Comparison of ENCODE assay signal across 9 mouse cellular contexts in genomic region chr1:122439358-122439757, GRCm38 (mm10).
DNase-seq lines count a peak whose midpoint lies in the region; ATAC-seq and TF ChIP-seq lines count a peak whose summit lies in the region.
"Had no signal": no experiment of that assay in that cellular context is flagged by ENCODE, and none has a peak within 500 bp of the region (broad histone marks: within the 10 kb centered on the region; RNA-seq: fewer than 3 reads in every experiment).

No protein-coding gene starts in this region.

- no peak for TF ChIP-seq POLR2A in cortical plate, adult 2 months (IDR thresholded peaks at IDR 0.05; ENCODE audit: extremely low read depth, insufficient read depth, low read length)

- no peaks in the 10 kb centered on the region for H3K36me3 ChIP-seq in hindbrain, embryonic 10.5 days
- H3K36me3 ChIP-seq in hindbrain, embryonic 13.5 days, result no peaks in the 10 kb centered on the region
- H3K36me3 ChIP-seq in neural tube, embryonic 15.5 days, result no peaks in the 10 kb centered on the region
- H3K36me3 ChIP-seq: midbrain, embryonic 12.5 days had no signal

- 75% methylated on average over 3 of the region's 3 CpGs for WGBS in hindbrain, embryonic 10.5 days
- 72% methylated on average over 3 of the region's 3 CpGs for WGBS in hindbrain, embryonic 13.5 days
- 74% methylated on average over 3 of the region's 3 CpGs for WGBS in neural tube, embryonic 15.5 days

- TF ChIP-seq CTCF in cortical plate, adult 2 months (IDR thresholded peaks at IDR 0.05; ENCODE audit: extremely low read depth, insufficient read depth, low read length), result peak; percentile 43

- peak; percentile 15 for DNase-seq in hindbrain, embryonic 10.5 days (ENCODE audit: low spot score)
- peak; percentile 17 for DNase-seq in neural tube, embryonic 10.5 days (ENCODE audit: extremely low spot score, low spot score)
- no peak for DNase-seq in right cerebral cortex, postnatal 25 days
- DNase-seq in left cerebral cortex, adult 11 months (ENCODE audit: low spot score), result no peak

- no peak for ATAC-seq in hindbrain, embryonic 13.5 days (ENCODE audit: low FRiP score)
- no peak for ATAC-seq in neural tube, embryonic 15.5 days (ENCODE audit: low FRiP score)
- ATAC-seq in CD4-positive, CD25-positive, alpha-beta regulatory T cell, adult 4 months, result no peak

- H3K27ac ChIP-seq in hindbrain, embryonic 10.5 days, result no peak overlapping the region
- no peak overlapping the region for H3K27ac ChIP-seq in hindbrain, embryonic 13.5 days
- no peak overlapping the region for H3K27ac ChIP-seq in neural tube, embryonic 15.5 days (replicated peaks)
- H3K27ac ChIP-seq in cortical plate, adult 2 months (ENCODE audit: insufficient read depth, low read length), result no peak overlapping the region
- H3K27ac ChIP-seq: midbrain, embryonic 12.5 days had no signal

- H3K4me2 ChIP-seq in hindbrain, embryonic 13.5 days, result no peak overlapping the region
- no peak overlapping the region for H3K4me2 ChIP-seq in neural tube, embryonic 15.5 days
- H3K4me2 ChIP-seq: midbrain, embryonic 12.5 days had no signal

- H3K9ac ChIP-seq in hindbrain, embryonic 13.5 days, result no peak overlapping the region
- no peak overlapping the region for H3K9ac ChIP-seq in neural tube, embryonic 15.5 days (replicated peaks)
- H3K9ac ChIP-seq: midbrain, embryonic 12.5 days had no signal

- H3K27me3 ChIP-seq in hindbrain, embryonic 10.5 days (ENCODE audit: insufficient read depth, poor library complexity, severe bottlenecking), result no peaks in the 10 kb centered on the region
- no peaks in the 10 kb centered on the region for H3K27me3 ChIP-seq in hindbrain, embryonic 13.5 days
- no peaks in the 10 kb centered on the region for H3K27me3 ChIP-seq in neural tube, embryonic 15.5 days (replicated peaks)
- H3K27me3 ChIP-seq: midbrain, embryonic 12.5 days had no signal

- H3K9me3 ChIP-seq in hindbrain, embryonic 10.5 days, result no peaks in the 10 kb centered on the region
- H3K9me3 ChIP-seq in hindbrain, embryonic 13.5 days, result no peaks in the 10 kb centered on the region
- H3K9me3 ChIP-seq in neural tube, embryonic 15.5 days (replicated peaks), result no peaks in the 10 kb centered on the region
- H3K9me3 ChIP-seq: midbrain, embryonic 12.5 days had no signal

- no peaks in the 10 kb centered on the region for H3K4me1 ChIP-seq in hindbrain, embryonic 10.5 days (replicated peaks)
- H3K4me1 ChIP-seq in hindbrain, embryonic 13.5 days (replicated peaks), result no peaks in the 10 kb centered on the region
- no peaks in the 10 kb centered on the region for H3K4me1 ChIP-seq in neural tube, embryonic 15.5 days
- no peaks in the 10 kb centered on the region for H3K4me1 ChIP-seq in cortical plate, adult 2 months (ENCODE audit: control insufficient read depth, insufficient read depth, low read length)
- H3K4me1 ChIP-seq: midbrain, embryonic 12.5 days had no signal

- H3K4me3 ChIP-seq in hindbrain, embryonic 10.5 days, result no peak overlapping the region
- H3K4me3 ChIP-seq in hindbrain, embryonic 13.5 days, result no peak overlapping the region
- H3K4me3 ChIP-seq in neural tube, embryonic 15.5 days (replicated peaks), result no peak overlapping the region
- H3K4me3 ChIP-seq in cortical plate, adult 2 months (ENCODE audit: insufficient read depth, low read length), result no peak overlapping the region
- H3K4me3 ChIP-seq: midbrain, embryonic 12.5 days had no signal

Comparison
In these comparisons a context has a peak if more than half of its experiments do, and no peak if none do; other contexts are left out.
1. DNase-seq: peak in hindbrain, embryonic 10.5 days (single experiment) and neural tube, embryonic 10.5 days (single experiment); none in right cerebral cortex, postnatal 25 days (single experiment) and left cerebral cortex, adult 11 months (single experiment).